Mouse (Mus musculus): ENCODE measurements around the gene Tbc1d2b. TPM values are rescaled to one million over a fixed set of nuclear protein-coding genes. Genes with fewer than 3 reads are reported as not detected.

Gene Tbc1d2b
- polyA plus RNA-seq, 1 experiment from 2014 or later: 20.1 TPM

DNA sequence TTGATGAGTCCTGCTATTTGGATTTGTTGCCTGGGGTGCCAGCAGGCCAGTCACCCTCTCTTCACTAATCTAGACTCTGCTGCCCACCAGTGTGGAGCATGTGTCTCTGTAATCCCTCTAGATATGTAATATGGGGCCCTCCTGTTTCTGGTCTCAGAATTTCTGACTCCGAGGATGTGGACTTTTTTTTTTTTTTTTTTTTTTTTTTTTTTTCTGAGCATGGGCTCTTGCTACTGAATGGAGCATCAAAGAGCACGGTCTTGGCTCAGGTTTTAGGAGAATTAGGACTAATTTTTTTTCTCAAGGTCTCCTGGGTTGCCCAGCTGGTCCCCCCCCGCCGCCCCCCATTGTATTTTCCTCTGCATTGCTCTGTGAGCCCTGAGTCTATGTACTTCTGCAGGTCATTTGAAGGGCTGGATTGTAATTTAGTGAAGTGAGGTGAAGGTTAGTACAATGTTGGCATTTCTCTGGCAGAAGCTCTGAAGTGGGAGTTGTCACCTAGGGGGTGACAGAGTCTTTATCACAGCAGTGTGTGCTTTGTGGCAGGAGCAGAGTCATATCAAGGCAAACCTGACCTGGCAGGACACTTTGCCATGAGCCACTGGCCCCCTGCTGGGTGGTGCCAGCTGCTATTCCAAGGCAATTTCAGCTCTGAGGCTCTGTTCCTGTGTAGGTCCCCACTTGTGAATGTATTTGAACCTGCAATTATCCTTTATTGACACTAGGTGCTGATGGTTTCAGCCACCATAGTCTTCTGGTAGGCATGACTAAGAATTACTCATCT is 105.7 kb downstream of the Tbc1d2b start:
- Histone ChIP-seq H3K4me1 (peaks cover 11% of the 10 kb centered on the region), H3K4me2 (replicated peaks) (peak overlapping the region; percentile 90; the same call in 1 of the 2 replicates), H3K4me3 (replicated peaks) (no peak overlapping the region; the same call in 1 of the 2 replicates), H3K9ac (no peak overlapping the region), H3K36me3 (no peaks in the 10 kb centered on the region), H3K27me3 (no peaks in the 10 kb centered on the region), H3K9me3 (replicated peaks) (no peaks in the 10 kb centered on the region), H3K27ac (replicated peaks) (no peak overlapping the region)
- WGBS: 53% methylated on average over 4 of the region's 4 CpGs
- ATAC-seq (ENCODE audit: insufficient number of reproducible peaks, low FRiP score, low TSS enrichment, low read depth): no peak

DNA sequence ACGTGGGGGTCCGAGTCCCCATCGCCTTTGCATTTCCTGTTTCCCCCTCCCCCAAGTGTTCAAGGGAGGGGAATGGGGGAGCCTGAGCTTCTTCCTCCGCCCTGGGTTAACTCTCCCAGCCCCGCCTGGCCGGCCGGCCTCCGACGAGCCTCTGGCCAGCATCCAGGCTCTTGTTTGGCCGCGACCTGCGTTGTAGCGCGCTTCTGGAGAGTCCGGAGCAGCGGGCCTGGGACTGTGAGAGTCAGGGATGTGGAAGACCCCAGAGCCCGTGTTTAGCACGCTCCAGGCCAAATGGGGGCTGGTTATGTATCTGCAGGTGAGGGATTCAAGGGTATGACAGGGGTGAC is 106.9 kb downstream of the Tbc1d2b start:
- ATAC-seq (ENCODE audit: insufficient number of reproducible peaks, low FRiP score, low TSS enrichment, low read depth): peak; percentile 3; the same call in 1 of the 2 replicates
- H3K4me3 ChIP-seq (replicated peaks): peak overlapping the region; percentile 50
- 2% methylated on average over 18 of the region's 18 CpGs for WGBS

DNA sequence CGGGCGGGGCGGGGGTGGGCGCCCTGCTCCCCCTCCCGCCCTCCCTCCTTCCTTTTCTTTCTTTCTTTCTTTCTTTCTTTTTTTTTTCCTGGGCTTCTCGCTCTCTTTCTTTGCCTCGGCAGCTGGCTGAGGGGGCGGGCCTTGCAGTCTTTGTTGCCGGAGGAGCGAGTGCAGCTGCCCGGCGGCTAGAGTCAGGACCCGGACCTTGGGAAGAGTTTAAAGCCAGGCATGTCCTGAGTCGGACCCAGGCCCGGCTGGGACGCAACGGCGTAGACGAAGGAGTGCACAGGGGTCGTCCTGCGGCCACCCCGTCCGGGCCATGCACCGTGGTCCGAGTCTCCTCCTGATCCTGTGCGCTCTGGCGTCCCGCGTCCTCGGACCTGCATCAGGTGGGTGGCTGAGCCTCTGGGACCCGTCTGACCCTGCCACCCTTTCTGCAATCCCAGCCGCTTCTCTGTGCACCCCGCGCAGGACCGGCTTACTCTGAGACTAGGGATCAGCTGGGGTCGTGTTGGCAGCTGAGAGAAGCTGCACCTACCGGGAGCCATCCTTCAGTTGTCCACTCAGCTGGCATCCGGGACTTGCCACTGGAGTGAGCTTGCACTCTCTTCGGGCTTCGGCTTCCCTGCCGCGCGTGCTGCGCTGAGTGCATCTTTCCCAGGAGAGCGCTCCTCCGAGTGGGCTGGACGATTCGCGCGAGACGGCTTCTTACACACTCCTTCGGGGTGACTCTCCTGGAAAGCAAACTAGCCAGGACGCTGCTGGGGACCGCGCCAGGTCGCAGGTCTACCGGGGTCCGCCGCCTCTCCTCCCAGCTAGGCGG is 107.5 kb downstream of the Tbc1d2b start, which contains the start of gene Adamts7:
Gene Adamts7 (plus strand): TSS at position 144 of the 823 bp plus-strand sequence.
- peak; percentile 63 for ATAC-seq (ENCODE audit: insufficient number of reproducible peaks, low FRiP score, low TSS enrichment, low read depth)
- Histone ChIP-seq H3K4me2 (replicated peaks) (peak within 1 kb of the TSS; percentile 90), H3K27ac (replicated peaks) (peak within 1 kb of the TSS; percentile 40), H3K36me3 (no peaks in the 10 kb centered on the region), H3K27me3 (no peaks in the 10 kb centered on the region), H3K9me3 (replicated peaks) (no peaks in the 10 kb centered on the region), H3K4me3 (replicated peaks) (peak within 1 kb of the TSS; percentile 50), H3K4me1 (peaks cover 11% of the 10 kb centered on the region), H3K9ac (peak within 1 kb of the TSS; percentile 57)
- 0% methylated on average over 59 of the region's 60 CpGs for WGBS

More for the DNA sequence above, 106.9 kb downstream of the Tbc1d2b start:
- H3K27ac ChIP-seq (replicated peaks): peak overlapping the region; percentile 40
- no peaks in the 10 kb centered on the region for H3K36me3 ChIP-seq
- H3K4me2 ChIP-seq (replicated peaks): peak overlapping the region; percentile 90
- peak overlapping the region; percentile 57 for H3K9ac ChIP-seq
- peaks cover 11% of the 10 kb centered on the region for H3K4me1 ChIP-seq
- H3K27me3 ChIP-seq: no peaks in the 10 kb centered on the region
- H3K9me3 ChIP-seq (replicated peaks): no peaks in the 10 kb centered on the region

DNA sequence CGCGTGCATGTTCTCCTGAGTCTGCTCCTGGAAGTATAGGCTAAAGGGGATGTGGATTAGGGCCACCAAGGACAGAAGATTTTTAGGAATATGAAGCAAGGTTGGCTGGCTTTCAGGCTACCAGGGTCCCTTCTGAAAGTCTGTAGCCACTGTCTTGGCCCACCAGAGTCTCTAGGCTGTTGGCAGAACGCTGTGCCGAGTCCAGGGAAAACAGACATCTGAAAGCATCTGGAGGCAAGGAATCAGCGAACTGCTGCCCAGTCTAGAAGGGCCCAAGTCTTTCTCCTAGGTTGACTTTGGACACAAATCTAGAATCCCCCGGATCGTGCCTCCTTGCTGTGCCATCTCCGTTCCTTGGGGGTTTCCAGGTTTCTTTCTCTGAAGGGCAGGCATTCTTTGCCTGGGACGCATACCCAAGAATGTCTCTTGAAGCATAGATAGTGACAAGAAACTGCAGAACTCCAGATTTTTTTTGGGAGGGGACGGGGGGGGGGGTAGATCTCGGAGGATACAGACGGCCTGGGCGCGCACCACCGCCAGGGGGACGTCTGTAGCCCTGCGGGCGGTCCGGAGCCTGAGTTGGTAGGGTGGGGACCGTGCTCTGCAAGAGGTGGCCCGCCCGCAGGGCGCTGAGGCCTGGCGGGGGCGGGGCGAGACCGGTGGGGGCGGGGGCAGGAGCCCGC is 108.2 kb downstream of the Tbc1d2b start:
- peak overlapping the region; percentile 50 for H3K4me3 ChIP-seq (replicated peaks)
- H3K9ac ChIP-seq: peak overlapping the region; percentile 57
- H3K36me3 ChIP-seq: no peaks in the 10 kb centered on the region
- no peaks in the 10 kb centered on the region for H3K9me3 ChIP-seq (replicated peaks)
- H3K4me1 ChIP-seq: peaks cover 11% of the 10 kb centered on the region
- peak overlapping the region; percentile 40; the same call in 1 of the 2 replicates for H3K27ac ChIP-seq (replicated peaks)
- peak; percentile 86 for ATAC-seq (ENCODE audit: insufficient number of reproducible peaks, low FRiP score, low TSS enrichment, low read depth)
- H3K4me2 ChIP-seq (replicated peaks): peak overlapping the region; percentile 90
- H3K27me3 ChIP-seq: no peaks in the 10 kb centered on the region
- WGBS: 9% methylated on average over 27 of the region's 29 CpGs

Other genes starting within 250 kb of the Tbc1d2b start
- gene Ctsh, start 216.7 kb downstream of the Tbc1d2b start, polyA plus RNA-seq (2015; fragmentation: Nextera tagmentation; extraction: Ambion mirVana): 58.9 and 67.1 TPM in 2 replicates
- 429 and 455 TPM in 2 replicates for gene Morf4l1, start 156.0 kb downstream of the Tbc1d2b start, polyA plus RNA-seq (2015; fragmentation: Nextera tagmentation; extraction: Ambion mirVana)
- 14.7 and 15.6 TPM in 2 replicates for gene Adamts7, start 107.7 kb downstream of the Tbc1d2b start, polyA plus RNA-seq (2015; fragmentation: Nextera tagmentation; extraction: Ambion mirVana)

Measured in embryonic facial prominence, embryonic 15.5 days (tissue).